Mouse (Mus musculus) hindbrain, embryonic 16.5 days (tissue): Measurements from ENCODE around the gene Ppp4r1. TPM values are rescaled to one million over a fixed set of nuclear protein-coding genes. Genes with fewer than 3 reads are reported as not detected.
A peak's percentile ranks its signal among the peaks of the same experiment; 100 is the strongest.

Experiments used
- ATAC-seq: fragments of 200-750 bp; cut with Nextera tagmentation; 2 replicates; pipeline ENCODE4 v1.8.0; 2017; ENCODE audit warnings: moderate TSS enrichment, moderate library complexity
- H3K27ac ChIP-seq: fragments of 300-500 bp; sonication (generic); 2 replicates; pipeline ENCODE4 v1.5.1; 2014; ENCODE audit warnings: low read depth, mild to moderate bottlenecking, control low read depth, low read length, moderate library complexity
- H3K27me3 ChIP-seq: fragments of 300-500 bp; sonication (generic); replicated peaks from 2 replicates; pipeline ENCODE4 v1.6.1; 2014; ENCODE audit warnings: low read length; ENCODE audit not compliant: control insufficient read depth, insufficient read depth
- H3K36me3 ChIP-seq: fragments of 300-500 bp; sonication (generic); 2 replicates; pipeline ENCODE4 v1.6.1; 2014; ENCODE audit warnings: mild to moderate bottlenecking, low read length, moderate library complexity, mixed read lengths; ENCODE audit not compliant: control insufficient read depth, insufficient read depth
- H3K4me1 ChIP-seq: fragments of 300-500 bp; sonication (generic); 2 replicates; pipeline ENCODE4 v1.6.1; 2014; ENCODE audit warnings: low read depth, low read length; ENCODE audit not compliant: control insufficient read depth, insufficient read depth
- H3K4me2 ChIP-seq: fragments of 300-500 bp; sonication (generic); 2 replicates; pipeline ENCODE4 v1.6.1; 2014; ENCODE audit warnings: mild to moderate bottlenecking, low read length, control low read depth, moderate library complexity
- H3K4me3 ChIP-seq: fragments of 300-500 bp; sonication (generic); 2 replicates; pipeline ENCODE4 v1.5.1; 2014; ENCODE audit warnings: mild to moderate bottlenecking, low read length, control low read depth, moderate library complexity
- H3K9ac ChIP-seq: fragments of 300-500 bp; sonication (generic); 2 replicates; pipeline ENCODE4 v1.6.1; 2014; ENCODE audit warnings: low read depth, mild to moderate bottlenecking, control low read depth, low read length, moderate library complexity
- H3K9me3 ChIP-seq: fragments of 300-500 bp; sonication (generic); 2 replicates; pipeline ENCODE4 v1.6.1; 2014; ENCODE audit warnings: mild to moderate bottlenecking, low read length, moderate library complexity; ENCODE audit not compliant: control insufficient read depth
- WGBS: fragments of 180-500 bp; shearing (Covaris S2); extraction: QIAGEN DNeasy Blood & Tissue Kit; methylation state at CpG from one replicate; pipeline ENCODE4 v1.1.7; 2014; 5-methylcytosine and 5-hydroxymethylcytosine counted together
- polyA plus RNA-seq: library from polyadenylated mRNA; unstranded; fragments of >200 nt; fragmentation: Nextera tagmentation; extraction: Ambion mirVana; gene quantifications from 2 replicates; pipeline ENCODE4 v1.2.1, GENCODE M21; 2015

The Ppp4r1 gene
- 37.1 and 41.3 TPM in 2 replicates for polyA plus RNA-seq

DNA sequence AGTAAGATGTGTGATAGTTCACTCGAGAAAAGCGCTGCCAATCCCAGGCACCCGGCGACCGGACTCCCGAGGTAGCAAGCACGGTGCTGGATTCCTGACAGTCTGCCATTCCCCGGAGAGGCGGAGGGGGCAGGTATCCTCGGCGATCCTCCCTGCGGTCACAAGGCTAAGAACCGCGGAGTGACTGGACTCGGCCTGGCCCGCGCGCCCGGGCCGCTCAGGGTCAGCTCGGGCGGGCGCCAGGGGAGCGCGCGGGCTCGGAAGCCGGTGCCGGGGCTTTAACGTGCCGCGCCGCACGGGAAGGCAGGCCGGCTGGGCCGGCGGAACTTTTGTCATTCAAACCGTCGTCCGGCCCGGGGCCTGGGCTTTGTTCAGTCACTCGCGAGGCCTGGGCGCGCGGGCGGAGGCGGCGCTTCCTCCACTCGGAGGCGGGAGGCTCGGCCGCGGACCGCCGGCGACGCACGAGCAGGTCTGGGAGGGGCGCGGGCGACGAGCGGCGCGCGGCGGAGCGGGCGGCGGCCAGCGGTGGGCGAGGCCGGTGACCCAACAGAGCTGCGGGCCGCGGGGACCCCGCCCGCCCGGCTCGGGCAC lies at the start of gene Ppp4r1:
TSS of gene Ppp4r1 (plus strand) at position 23 of the 591 bp plus-strand sequence.
- H3K27ac ChIP-seq = peak within 1 kb of the TSS; percentile 99
- under 1% methylated on average over 60 of the region's 81 CpGs for whole genome bisulfite sequencing
- peak; percentile 88 for ATAC-seq
- H3K4me2 ChIP-seq = peak within 1 kb of the TSS; percentile 71
- H3K27me3 ChIP-seq = no peaks in the 10 kb centered on the region
- H3K4me3 ChIP-seq = peak within 1 kb of the TSS; percentile 97
- no peaks in the 10 kb centered on the region for H3K9me3 ChIP-seq
- H3K4me1 ChIP-seq = peaks cover 12% of the 10 kb centered on the region
- H3K36me3 ChIP-seq = no peaks in the 10 kb centered on the region
- peak within 1 kb of the TSS; percentile 100 for H3K9ac ChIP-seq

DNA sequence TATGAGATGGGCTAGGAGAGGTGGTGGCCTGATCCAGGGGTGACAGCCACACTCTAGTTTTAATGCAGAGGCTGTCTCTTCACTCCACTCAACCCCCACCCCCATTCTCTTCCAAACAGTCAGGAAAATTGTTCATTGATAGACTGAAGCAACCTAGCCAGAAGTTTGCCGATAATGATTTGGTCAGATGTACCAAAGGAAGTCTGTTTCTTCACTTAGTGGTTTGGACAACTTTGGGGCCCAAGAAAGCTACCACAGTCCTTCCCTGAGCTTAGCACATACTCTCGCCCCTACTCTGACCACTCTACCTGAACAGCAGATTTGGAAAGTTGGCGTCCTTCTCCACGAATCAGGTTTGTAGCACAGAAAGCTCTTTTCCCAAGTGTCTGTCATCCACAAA lies 49.7 kb upstream of the Ppp4r1 start:
- no peak overlapping the region for H3K9ac ChIP-seq
- no peaks in the 10 kb centered on the region for H3K27me3 ChIP-seq
- H3K4me1 ChIP-seq = no peaks in the 10 kb centered on the region
- H3K36me3 ChIP-seq = no peaks in the 10 kb centered on the region
- H3K27ac ChIP-seq = no peak overlapping the region
- no peaks in the 10 kb centered on the region for H3K9me3 ChIP-seq
- no peak for ATAC-seq
- no peak overlapping the region for H3K4me3 ChIP-seq
- no peak overlapping the region for H3K4me2 ChIP-seq
- 85% methylated on average over 4 of the region's 4 CpGs for WGBS

- Histone ChIP-seq H3K27ac (no peak overlapping the region), H3K4me2 (no peak overlapping the region), H3K4me3 (no peak overlapping the region), H3K4me1 (no peaks in the 10 kb centered on the region), H3K9me3 (no peaks in the 10 kb centered on the region), H3K9ac (no peak overlapping the region), H3K36me3 (no peaks in the 10 kb centered on the region), H3K27me3 (no peaks in the 10 kb centered on the region)
- 95% methylated on average over 2 of the region's 2 CpGs for WGBS
- no peak for ATAC-seq
Observed at GRCm38 (mm10) chr17:65735088-65735487, 47.3 kb upstream of the Ppp4r1 start.

GRCm38 (mm10) chr17:65737175-65737574 lies 45.2 kb upstream of the Ppp4r1 start:
- no peaks in the 10 kb centered on the region for H3K27me3 ChIP-seq
- no peak for ATAC-seq
- 74% methylated on average over 5 of the region's 5 CpGs for WGBS

DNA sequence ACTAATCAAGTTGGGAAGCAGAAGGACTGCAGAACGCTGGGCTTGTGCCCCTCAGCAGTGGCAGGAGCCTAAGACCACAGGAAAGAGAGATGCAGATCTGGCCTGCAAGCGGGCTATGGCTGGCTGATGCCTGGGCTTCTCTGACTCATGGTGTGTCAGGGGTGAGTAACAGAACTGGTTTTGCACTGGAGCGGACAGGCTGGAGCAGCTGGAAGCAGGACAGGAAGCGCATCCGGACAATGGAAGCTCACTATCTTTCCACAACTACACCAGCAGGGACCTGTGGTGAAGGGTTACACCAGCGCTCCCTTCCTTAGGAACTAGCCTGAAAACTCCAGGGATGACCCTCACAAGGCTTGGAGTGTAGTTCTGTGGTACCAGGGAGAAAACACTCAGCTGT lies 44.8 kb upstream of the Ppp4r1 start:
- H3K27me3 ChIP-seq = no peaks in the 10 kb centered on the region
- peaks cover 6% of the 10 kb centered on the region for H3K4me1 ChIP-seq
- H3K27ac ChIP-seq = no peak overlapping the region
- no peak overlapping the region for H3K4me3 ChIP-seq
- WGBS = 90% methylated on average over 6 of the region's 6 CpGs
- H3K9me3 ChIP-seq = no peaks in the 10 kb centered on the region
- H3K4me2 ChIP-seq = no peak overlapping the region
- H3K36me3 ChIP-seq = no peaks in the 10 kb centered on the region
- ATAC-seq = no peak
- H3K9ac ChIP-seq = no peak overlapping the region

More at GRCm38 (mm10) chr17:65737175-65737574, 45.2 kb upstream of the Ppp4r1 start:
- Histone ChIP-seq H3K4me3 (no peak overlapping the region), H3K27ac (no peak overlapping the region), H3K4me2 (no peak overlapping the region), H3K9ac (no peak overlapping the region), H3K4me1 (peaks cover 1% of the 10 kb centered on the region), H3K36me3 (no peaks in the 10 kb centered on the region), H3K9me3 (no peaks in the 10 kb centered on the region)

DNA sequence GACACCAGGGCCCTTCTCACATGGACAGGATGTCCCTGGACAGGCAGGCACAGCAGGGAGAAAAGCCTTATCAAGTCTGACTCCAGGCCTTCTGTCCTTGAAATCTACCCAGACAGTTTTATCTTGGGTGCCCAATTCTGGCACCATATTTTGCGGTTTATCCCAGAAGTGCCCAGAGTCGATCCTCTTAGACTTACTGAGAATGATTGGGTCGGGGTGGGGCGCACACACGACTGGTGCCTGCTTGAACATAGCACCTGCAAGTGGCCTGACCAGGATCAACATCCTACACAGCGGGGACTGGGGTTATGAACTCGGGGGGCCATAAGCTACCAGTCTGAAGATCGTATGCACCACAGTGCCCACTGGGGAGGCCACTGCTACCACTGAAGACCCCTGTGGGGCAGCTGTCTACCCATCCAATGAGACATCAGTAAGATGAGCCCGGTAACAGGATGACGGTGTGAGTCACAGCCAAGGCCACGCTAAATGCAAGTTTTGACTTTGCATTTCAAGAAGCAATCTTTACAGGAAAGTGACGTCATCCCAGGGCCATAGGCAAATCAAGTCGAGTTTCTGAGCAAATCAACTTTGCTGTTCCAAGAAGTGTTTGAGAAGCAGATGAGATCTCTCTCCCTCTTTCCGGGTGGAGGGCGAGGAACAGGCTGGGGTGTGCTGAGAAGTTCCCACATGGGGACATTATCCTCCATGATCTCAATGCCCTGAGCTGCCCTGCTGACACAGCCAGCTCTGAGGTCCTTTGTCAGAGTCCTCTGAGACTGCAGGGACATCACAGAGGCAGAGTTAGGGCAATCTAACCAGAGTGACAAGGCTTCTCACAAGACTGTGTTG lies 42.3 kb upstream of the Ppp4r1 start:
- no peaks in the 10 kb centered on the region for H3K9me3 ChIP-seq
- no peaks in the 10 kb centered on the region for H3K27me3 ChIP-seq
- no peak overlapping the region for H3K9ac ChIP-seq
- H3K27ac ChIP-seq = no peak overlapping the region
- no peak overlapping the region for H3K4me3 ChIP-seq
- peaks cover 11% of the 10 kb centered on the region for H3K4me1 ChIP-seq
- WGBS = 85% methylated on average over 15 of the region's 15 CpGs
- no peak for ATAC-seq
- H3K4me2 ChIP-seq = no peak overlapping the region
- no peaks in the 10 kb centered on the region for H3K36me3 ChIP-seq

DNA sequence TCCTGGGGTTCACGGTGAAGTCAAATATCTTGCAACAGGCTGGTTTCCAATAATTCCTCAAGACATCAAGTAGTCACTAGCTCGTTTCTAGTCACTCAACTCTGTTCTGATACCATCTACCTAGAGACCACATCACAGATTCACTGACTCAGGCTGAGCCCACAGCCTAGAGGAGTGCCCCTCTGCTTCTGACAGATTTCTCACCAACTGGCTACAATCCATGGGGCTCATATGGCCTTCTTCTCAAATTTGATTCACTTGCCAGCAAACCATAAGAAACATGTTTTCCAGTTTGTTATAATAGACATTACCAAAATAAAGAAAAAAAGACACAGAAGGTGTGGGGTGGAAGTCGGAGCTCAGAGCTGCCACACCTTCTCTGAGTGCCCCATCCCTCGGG lies 40.8 kb upstream of the Ppp4r1 start:
- H3K9ac ChIP-seq = no peak overlapping the region
- no peak overlapping the region for H3K4me2 ChIP-seq
- H3K4me3 ChIP-seq = no peak overlapping the region
- no peaks in the 10 kb centered on the region for H3K27me3 ChIP-seq
- no peak for ATAC-seq
- H3K27ac ChIP-seq = no peak overlapping the region
- H3K4me1 ChIP-seq = peaks cover 11% of the 10 kb centered on the region
- H3K9me3 ChIP-seq = no peaks in the 10 kb centered on the region
- 88% methylated on average over 4 of the region's 4 CpGs for WGBS
- H3K36me3 ChIP-seq = no peaks in the 10 kb centered on the region

DNA sequence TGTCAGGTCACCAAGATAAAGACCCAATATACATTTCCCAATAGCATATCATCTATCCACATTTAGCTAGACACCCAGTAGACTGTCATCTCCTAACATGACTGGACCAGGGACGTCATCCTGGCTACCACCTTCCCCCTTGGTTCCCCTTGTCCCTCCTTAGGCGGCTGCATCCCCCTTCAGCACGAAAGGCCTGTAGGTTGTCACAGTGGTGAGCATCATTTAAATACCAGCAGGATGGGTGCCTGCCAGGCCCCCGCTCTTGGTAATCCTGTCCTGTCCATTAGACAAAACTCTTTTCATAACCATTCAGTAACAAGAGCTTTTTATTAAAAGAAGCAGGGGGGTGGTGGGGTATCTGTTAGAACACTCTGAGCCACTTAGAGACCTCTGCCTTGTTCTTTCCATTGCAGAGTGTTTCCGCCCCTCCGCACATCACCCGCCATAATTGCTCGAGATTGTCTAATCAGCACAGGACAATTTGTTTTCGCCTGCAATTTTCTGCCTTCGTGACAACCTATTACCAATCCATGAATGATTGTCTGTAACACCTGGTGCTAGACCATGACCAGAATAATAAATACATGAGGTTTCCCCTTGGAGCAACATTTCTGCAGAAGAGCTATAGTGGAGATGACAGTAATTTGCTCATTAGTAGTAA lies 40.0 kb upstream of the Ppp4r1 start:
- 24% methylated on average over 10 of the region's 10 CpGs for WGBS
- H3K4me2 ChIP-seq = no peak overlapping the region

DNA sequence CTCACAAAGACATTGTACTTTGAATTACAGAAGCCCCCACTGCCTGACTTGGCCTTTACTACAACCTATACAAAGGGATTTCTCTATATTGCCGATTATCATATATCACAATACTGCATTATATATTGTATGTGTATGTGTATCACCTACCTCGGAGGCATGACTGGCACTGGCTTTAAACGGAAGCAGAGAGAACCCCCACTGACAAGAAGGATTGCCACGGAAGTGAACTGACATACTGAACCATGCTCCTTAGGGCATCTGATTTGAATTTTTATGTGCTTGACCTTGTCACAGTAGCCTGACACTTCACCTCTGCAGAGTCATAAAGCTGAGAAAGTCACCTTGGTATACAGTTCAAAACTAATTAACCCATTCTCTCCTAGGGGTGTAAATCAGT lies 39.4 kb upstream of the Ppp4r1 start:
- Histone ChIP-seq H3K4me1 (peaks cover 11% of the 10 kb centered on the region), H3K9me3 (no peaks in the 10 kb centered on the region), H3K27me3 (no peaks in the 10 kb centered on the region), H3K9ac (no peak overlapping the region), H3K36me3 (no peaks in the 10 kb centered on the region), H3K4me2 (no peak overlapping the region), H3K4me3 (no peak overlapping the region), H3K27ac (no peak overlapping the region)
- WGBS = 31% methylated on average over 4 of the region's 4 CpGs
- ATAC-seq = no peak

More for the DNA sequence above, 40.0 kb upstream of the Ppp4r1 start:
- Histone ChIP-seq H3K4me3 (no peak overlapping the region), H3K9ac (no peak overlapping the region), H3K27ac (no peak overlapping the region; the same call in 1 of the 2 replicates), H3K36me3 (no peaks in the 10 kb centered on the region), H3K27me3 (no peaks in the 10 kb centered on the region), H3K4me1 (peaks cover 11% of the 10 kb centered on the region), H3K9me3 (no peaks in the 10 kb centered on the region)
- peak; percentile 69 for ATAC-seq
